Comparison of ENCODE assay signal across 18 mouse cellular contexts in genomic region chr4:9748110-9748509, GRCm38 (mm10).
"Had no signal": no experiment of that assay in that cellular context is flagged by ENCODE, and none has a peak within 500 bp of the region (broad histone marks: within the 10 kb centered on the region; RNA-seq: fewer than 3 reads in every experiment).

No protein-coding gene starts in this region.

- H3K9ac ChIP-seq: limb, embryonic 13.5 days; liver, embryonic 13.5 days; lung, embryonic 15.5 days; stomach, embryonic 15.5 days had no signal

- H3K27me3 ChIP-seq: limb, embryonic 13.5 days; liver, embryonic 13.5 days; lung, embryonic 15.5 days; stomach, embryonic 15.5 days had no signal

- H3K4me2 ChIP-seq: limb, embryonic 13.5 days; liver, embryonic 13.5 days; lung, embryonic 15.5 days; stomach, embryonic 15.5 days had no signal

- DNase-seq: kidney, adult 8-10 months; kidney, postnatal 4 days; left cerebral cortex, postnatal 4 days; liver, embryonic 13.5 days; lung, postnatal 14 days; midbrain, embryonic 14.5 days; right cerebral cortex, postnatal 4 days; spleen, adult 18-20 months; thymus, adult 2 months; thymus, postnatal 25 days had no signal

- H3K4me3 ChIP-seq: layer of hippocampus, adult 2 months; limb, embryonic 13.5 days; liver, embryonic 13.5 days; lung, embryonic 15.5 days; myocyte; stomach, embryonic 15.5 days had no signal

- H3K9me3 ChIP-seq: limb, embryonic 13.5 days; liver, embryonic 13.5 days; lung, embryonic 15.5 days; stomach, embryonic 15.5 days had no signal

- ATAC-seq: intestine, postnatal 0 days had no signal

- H3K27ac ChIP-seq: kidney, postnatal 0 days; layer of hippocampus, adult 2 months; limb, embryonic 13.5 days; lung, embryonic 15.5 days; macrophage; stomach, embryonic 15.5 days had no signal

- H3K4me1 ChIP-seq: limb, embryonic 13.5 days; lung, embryonic 15.5 days; stomach, embryonic 15.5 days had no signal

- H3K36me3 ChIP-seq: limb, embryonic 13.5 days; liver, embryonic 13.5 days; lung, embryonic 15.5 days; stomach, embryonic 15.5 days had no signal
